Mouse (Mus musculus) CD8-positive naive resting alpha-beta T cell, adult 2 months (primary cell): Measurements from ENCODE around the gene Scai.
A peak's percentile ranks its signal among the peaks of the same experiment; 100 is the strongest.
"Not testable (repeated sequence)": the region's sequence is repeated elsewhere in the genome, so short reads cannot be mapped to it uniquely, and the experiment has no call there.

Experiments used
- DNase-seq, 2 experiments: peaks; one replicate each; pipeline ENCODE4 v3.0.0; 2022; ENCODE audit warnings: low read depth in 2 of 2, low spot score in 2 of 2

The Scai gene

GRCm38 (mm10) chr2:39140586-39141455 lies 49.7 kb downstream of the Scai start:
- no peak for DNase-seq

- DNase-seq, result no peak
Observed at GRCm38 (mm10) chr2:39129526-39130326, 60.8 kb downstream of the Scai start.

- no peak for DNase-seq
Observed at GRCm38 (mm10) chr2:39124167-39124566, 66.4 kb downstream of the Scai start.

DNA sequence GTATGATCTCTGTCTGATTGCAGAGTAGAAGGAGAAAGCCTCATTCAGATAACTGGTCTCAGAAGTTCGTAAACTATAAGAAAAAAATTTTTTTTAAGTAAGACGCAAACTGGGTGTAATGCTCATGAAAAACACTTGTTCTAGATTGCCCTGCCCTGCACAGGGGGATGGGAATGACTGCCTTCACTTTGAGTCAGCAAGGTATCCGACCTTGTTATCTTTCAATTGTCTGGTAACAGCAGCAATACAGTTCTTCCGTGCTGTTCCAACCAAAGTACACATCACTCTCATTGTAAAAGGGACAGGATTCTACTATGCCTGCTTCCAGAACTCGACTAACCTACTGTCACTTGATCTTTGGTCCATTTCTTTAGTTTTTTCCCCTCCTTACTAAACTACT lies 69.4 kb downstream of the Scai start:
- DNase-seq, result no peak

- no peak for DNase-seq
Observed at GRCm38 (mm10) chr2:39116583-39116982, 74.0 kb downstream of the Scai start.

GRCm38 (mm10) chr2:39114093-39114492 lies 76.4 kb downstream of the Scai start:
- DNase-seq, result no peak

DNA sequence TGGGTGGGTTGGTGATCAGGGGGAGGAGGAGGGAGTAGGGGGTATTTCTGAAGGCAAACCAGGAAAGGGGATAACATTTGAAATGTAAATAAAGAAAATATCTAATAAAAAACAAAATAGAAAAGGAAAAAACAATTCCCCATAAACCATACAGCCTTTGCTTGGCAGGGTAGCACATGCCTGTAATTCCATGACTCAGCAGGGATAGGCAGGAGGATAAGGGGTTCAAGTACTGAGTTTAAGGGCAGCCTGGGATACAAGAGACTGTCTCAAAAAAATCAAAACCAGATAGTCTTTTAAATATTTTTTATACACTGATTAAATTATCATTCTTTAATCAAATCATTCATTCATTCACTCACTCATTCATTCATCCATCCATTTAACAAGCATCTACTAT lies 80.0 kb downstream of the Scai start:
- no peak for DNase-seq

DNA sequence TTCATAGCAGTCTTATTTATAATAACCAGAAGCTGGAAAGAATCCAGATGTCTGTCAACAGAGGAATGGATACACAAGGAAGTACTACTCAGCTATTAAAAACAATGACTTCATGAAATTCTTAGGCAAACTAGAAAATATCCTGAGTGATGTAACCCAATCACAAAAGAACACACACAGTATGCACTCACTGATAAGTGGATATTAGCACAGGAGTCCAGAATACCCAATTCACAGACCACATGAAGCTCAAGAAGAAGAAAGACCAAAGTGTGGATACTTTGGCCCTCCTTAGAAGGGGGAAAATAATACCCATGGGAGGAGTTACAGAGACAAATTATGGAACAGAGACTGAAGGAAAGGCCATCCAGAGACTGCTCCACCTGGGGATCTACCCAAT lies 80.8 kb downstream of the Scai start:
- DNase-seq, result not testable (repeated sequence)

GRCm38 (mm10) chr2:39099951-39100350 lies 90.6 kb downstream of the Scai start:
- DNase-seq, result not testable (repeated sequence)

- DNase-seq, result peak in 1 of 2 experiments; percentile 4
Observed at GRCm38 (mm10) chr2:39097993-39098392, 92.5 kb downstream of the Scai start.

- DNase-seq, result no peak
Observed at GRCm38 (mm10) chr2:39091966-39092365, 98.6 kb downstream of the Scai start.

DNA sequence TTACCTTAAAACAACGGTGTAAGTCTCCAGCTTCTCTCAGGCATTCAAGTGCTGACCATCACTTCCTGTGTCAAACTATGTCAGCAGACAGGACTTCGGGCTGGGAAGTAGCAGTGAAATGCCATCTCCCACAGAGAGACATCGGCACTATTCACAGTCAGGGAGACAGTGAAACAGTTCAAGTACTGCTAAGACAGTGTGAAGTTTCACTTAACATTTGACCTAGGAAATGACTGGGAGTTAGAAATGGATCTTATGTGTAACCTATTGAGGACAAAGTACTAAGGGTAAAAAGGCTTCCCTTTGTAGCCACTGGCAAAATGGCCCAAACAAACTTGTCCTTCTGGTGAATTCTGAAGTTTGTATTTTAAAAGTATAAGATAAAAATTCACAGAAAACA lies 107.8 kb downstream of the Scai start:
- DNase-seq, result no peak

- DNase-seq, result no peak
Observed at GRCm38 (mm10) chr2:39070666-39071065, 119.9 kb downstream of the Scai start.

GRCm38 (mm10) chr2:39069096-39069495 lies 121.4 kb downstream of the Scai start:
- DNase-seq, result no peak

- peak; percentile 78 to 83 for DNase-seq
Observed at GRCm38 (mm10) chr2:39065400-39065987, 125.0 kb downstream of the Scai start, which contains the start of gene Golga1. Gene Golga1, minus strand, starts transcription at chr2:39065541.

GRCm38 (mm10) chr2:39064687-39065399 lies 125.7 kb downstream of the Scai start:
- DNase-seq, result no peak

GRCm38 (mm10) chr2:39048515-39048914 lies 142.0 kb downstream of the Scai start:
- DNase-seq, result no peak

- no peak for DNase-seq
Observed at GRCm38 (mm10) chr2:39040215-39040614, 150.3 kb downstream of the Scai start.

DNA sequence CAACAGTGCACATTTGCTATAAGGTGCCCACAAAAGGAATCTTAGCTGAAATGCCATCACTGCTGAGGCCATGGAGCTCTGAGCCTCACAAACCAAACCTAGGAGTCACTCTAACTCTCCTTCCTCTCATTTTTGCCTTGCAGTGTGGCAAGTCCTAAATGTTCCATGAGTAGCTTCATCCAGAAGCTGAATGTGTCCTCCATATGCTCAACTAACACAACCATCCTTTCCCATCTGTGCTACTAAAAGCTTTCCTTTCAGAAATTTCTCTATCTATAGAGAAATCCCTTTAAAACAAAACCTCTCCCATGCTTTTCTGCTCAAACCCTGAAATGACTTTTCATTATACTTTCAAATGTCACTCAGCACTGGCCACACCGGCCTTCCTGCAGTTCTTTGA lies 158.9 kb downstream of the Scai start:
- DNase-seq, result no peak

- no peak for DNase-seq
Observed at GRCm38 (mm10) chr2:39020004-39020403, 170.5 kb downstream of the Scai start.

- no peak for DNase-seq
Observed at GRCm38 (mm10) chr2:39016581-39016980, 174.0 kb downstream of the Scai start.
